Mouse (Mus musculus) adrenal gland, adult 8-10 months (tissue): Measurements from ENCODE around the gene Btbd16. TPM values are rescaled to one million over a fixed set of nuclear protein-coding genes. Genes with fewer than 3 reads are reported as not detected.
A peak's percentile ranks its signal among the peaks of the same experiment; 100 is the strongest.

Experiments
- DNase-seq: peaks from one replicate; pipeline ENCODE4 v3.0.0; 2022
- total RNA-seq, 4 experiments: library from RNA; stranded (reverse); gene quantifications; 2 replicates each; pipeline ENCODE4 v1.2.4; 2022

Btbd16 gene
- total RNA-seq, 4 experiments from 2014 or later, result 0.30 to 0.55 TPM; not detected in 2

DNA sequence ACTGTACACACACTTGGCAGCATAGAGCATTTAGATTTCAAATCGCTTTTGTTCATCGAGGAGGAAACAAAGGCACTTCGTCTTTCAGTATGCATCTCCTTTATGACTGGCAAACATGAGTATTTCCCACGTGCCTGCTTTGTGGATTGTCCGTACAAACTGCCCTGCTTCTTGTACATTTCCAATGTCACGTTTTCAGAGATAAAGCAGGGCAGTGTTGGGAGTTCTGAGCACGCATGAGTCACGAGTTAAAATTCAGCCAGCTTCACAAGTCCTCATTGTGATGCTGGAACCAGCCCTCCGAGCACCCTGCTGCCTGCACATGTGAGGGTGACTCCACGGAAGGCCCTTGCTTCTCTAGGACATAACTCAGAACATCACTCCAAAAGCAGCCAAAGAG lies 45.8 kb downstream of the Btbd16 start:
- DNase-seq, result no peak

DNA sequence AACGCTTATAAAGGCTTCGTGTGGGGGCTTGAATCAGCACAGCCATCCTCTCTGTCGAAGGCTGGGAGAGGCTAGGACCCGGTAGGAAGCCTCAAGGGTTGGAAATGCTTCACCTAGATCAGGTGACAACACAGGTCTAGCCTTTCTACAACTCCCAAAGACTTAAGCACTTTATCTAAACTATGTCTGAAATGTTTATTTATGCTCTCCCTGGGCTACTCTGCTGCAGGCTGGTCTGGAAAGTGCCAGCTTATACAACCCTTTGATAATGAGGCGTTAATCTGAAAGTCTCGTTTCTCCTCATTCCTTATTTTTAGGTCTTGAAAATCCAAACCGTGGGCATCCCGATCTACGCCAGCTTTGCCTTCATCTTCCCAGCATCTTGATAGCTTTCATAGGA lies 50.1 kb downstream of the Btbd16 start:
- DNase-seq, result no peak

DNA sequence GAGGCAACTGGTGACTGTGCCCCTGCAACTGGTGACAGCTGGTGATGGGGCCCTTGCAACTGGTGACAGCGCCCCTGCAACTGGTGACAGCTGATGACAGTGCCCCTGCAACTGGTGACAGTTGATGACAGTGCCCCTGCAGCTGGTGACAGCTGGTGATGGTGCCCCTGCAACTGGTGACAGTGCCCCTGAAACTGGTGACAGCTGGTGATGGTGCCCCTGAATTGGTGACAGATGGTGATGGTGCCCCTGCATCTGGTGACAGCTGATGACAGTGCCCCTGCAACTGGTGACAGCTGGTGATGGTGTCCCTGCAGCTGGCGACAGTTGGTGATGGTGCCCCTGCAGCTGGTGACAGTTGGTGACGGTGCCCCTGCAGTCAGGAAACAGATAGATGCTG lies 52.5 kb downstream of the Btbd16 start:
- DNase-seq, result no peak

DNA sequence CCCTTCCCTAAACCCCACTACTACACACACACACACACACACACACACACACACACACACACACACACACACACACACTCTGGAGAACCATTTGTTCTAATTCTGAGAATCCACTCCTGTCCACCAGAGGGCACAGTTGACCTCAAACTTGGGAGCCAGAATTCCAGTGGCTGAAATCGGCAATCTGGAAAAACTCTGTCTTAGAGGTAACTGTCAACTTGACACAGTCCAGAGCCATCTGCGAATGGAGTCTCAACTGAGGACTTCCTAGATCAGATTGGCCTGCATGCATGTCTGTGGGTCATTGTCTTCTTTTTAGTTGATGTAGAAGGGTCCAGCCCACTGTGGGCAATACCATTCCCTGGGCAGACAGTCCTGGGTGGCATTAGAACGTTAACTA lies 53.6 kb downstream of the Btbd16 start:
- DNase-seq, result no peak

GRCm38 (mm10) chr7:130827844-130828403 lies 54.1 kb downstream of the Btbd16 start:
- no peak for DNase-seq

- DNase-seq, result no peak
Observed at GRCm38 (mm10) chr7:130828475-130828874, 54.6 kb downstream of the Btbd16 start.

DNA sequence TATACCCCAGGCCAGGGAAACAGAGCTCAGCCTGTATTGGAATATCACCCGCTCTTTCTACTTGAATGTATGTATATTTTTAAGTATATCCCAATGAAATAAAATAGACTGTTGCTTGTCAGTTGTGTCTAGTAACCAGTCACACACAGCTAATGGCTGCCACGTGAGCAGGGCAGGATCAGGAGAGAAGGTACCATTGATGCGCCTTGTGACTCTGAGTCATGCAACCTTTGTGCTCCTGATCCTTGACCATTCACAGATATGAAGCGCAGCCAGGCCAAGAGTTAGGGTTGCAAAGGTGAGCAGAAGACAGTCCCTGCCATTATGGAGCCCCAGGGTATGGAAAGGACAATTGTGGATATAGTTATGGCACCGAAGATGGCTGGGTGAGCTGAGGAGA lies 57.7 kb downstream of the Btbd16 start:
- no peak for DNase-seq

DNA sequence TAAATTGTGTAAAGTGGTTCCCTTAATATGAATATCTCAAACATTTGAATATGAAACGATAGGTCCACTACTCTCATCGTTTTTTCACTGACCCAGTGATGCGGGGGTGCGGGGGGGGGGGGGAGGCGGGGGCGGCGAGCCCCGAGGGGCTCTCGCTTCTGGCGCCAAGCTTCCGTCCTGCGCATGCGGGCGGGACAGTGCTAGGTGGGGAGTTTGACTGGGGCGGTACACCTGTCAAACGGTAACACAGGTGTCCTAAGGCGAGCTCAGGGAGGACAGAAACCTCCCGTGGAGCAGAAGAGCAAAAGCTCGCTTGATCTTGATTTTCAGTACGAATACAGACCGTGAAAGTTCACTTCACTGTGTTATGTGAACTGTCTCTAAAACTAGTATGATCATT lies 60.4 kb downstream of the Btbd16 start:
- no peak for DNase-seq

DNA sequence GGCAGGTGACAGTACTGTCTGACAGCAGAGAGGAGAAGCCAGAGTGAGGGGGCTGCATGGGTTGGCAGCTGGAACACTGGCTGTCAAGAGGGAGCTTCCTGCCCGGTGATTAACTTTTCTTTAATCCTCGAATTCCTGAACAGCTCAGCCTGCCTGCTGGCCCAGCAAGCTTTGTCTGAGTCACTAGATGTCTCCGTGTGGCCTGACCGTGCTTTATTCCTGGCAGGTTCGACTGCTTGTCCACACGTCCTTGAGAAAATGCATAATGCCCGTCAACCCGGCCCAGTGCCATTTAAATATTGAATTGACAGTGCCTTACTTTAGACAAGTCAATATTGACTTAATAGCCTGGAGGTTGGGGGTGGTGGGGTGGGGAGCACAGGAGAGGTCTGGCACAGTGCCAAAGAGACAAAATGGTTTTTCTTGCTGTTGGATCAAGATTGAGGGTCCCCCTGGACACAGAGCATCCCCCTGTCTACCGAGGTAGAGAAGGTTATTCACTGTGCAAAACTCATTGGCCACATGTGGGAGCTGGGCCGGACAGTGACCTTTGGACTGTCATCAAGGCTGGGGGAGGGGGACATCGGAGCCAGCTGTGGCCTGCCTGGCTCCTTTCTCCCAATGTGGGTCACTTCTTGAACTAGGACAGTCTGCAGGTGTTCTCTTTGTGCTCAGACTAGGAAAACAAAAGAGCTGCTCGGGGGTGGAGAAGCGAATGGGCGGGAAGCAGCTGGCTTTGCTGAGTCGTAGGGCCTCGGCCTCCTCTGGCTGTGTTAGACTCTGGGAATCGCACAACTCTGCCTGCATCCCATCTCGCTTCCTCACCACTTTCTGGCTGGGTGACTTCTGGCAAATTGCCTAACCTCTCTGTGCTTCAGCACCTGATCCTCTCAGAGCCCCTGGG lies 61.3 kb downstream of the Btbd16 start:
- DNase-seq, result peak; percentile 67

GRCm38 (mm10) chr7:130836066-130836465 lies 62.2 kb downstream of the Btbd16 start:
- no peak for DNase-seq

- no peak for DNase-seq
Observed at GRCm38 (mm10) chr7:130837941-130838657, 64.2 kb downstream of the Btbd16 start.

DNA sequence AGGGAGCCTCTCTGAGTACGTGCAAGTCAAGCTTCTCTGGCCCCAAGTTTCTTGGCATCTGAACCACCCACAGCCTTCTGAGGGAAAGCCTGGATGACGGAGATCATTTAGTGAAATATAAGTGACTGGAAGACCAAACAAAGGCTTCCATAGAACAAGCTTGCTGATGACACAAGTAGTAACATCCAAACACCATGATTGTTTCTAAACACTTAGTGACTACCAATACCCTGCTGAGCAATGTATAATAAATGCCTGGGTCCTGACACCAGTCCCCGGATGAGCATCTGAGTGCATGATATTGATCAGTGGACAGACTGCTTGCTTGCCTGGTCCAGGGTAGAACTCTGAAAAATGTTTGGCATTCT lies 64.8 kb downstream of the Btbd16 start:
- no peak for DNase-seq

- no peak for DNase-seq
Observed at GRCm38 (mm10) chr7:130839380-130840100, 65.7 kb downstream of the Btbd16 start.

- no peak for DNase-seq
Observed at GRCm38 (mm10) chr7:130847164-130847718, 73.4 kb downstream of the Btbd16 start.

DNA sequence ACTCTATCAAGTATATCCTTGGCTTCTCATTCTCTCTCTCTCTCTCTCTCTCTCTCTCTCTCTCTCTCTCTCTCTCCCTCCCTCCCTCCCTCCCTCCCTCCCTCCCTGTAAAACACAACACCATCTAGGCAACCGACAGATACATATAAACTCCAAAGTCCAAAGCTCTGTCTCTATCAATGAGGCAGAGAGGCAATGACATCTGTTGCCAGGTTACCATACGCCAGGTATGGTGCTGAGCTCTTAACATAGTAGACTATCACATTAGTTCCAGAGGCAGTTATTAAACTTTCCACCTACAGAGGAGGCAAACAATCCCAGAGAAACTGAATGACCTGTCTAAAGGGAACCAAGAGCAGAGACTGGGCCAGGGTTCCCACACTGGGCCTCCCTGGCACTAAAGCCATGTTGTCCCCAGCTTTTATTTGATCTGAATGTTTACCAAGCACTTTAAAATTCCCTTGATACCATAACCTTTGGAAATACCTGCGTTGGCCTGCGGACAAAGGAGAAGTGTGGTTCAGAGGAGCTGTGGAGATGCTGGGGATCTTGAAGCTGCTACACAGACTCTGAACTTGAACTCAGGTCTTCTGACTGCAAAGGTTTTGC lies 80.9 kb downstream of the Btbd16 start:
- DNase-seq, result no peak

GRCm38 (mm10) chr7:130855681-130856080 lies 81.8 kb downstream of the Btbd16 start:
- DNase-seq, result no peak

- DNase-seq, result no peak
Observed at GRCm38 (mm10) chr7:130857973-130858372, 84.1 kb downstream of the Btbd16 start.

DNA sequence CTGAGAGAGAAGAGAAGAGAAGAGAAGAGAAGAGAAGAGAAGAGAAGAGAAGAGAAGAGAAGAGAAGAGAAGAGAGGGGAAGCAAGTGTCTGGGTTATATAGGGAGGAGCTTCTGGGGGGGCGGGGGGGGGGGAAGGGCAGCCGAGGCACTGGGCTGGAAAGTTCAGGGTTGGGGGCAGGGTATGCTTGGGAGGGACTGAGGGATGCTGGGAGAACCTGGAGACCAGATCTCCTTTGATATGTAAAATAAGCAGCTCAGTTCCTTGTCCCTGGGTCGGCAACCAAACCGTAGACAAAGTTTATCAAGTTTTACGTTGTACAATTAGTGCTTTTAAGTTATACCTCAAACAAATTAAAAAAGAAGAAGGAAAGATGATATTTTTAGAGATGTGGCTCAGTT lies 86.1 kb downstream of the Btbd16 start:
- no peak for DNase-seq

DNA sequence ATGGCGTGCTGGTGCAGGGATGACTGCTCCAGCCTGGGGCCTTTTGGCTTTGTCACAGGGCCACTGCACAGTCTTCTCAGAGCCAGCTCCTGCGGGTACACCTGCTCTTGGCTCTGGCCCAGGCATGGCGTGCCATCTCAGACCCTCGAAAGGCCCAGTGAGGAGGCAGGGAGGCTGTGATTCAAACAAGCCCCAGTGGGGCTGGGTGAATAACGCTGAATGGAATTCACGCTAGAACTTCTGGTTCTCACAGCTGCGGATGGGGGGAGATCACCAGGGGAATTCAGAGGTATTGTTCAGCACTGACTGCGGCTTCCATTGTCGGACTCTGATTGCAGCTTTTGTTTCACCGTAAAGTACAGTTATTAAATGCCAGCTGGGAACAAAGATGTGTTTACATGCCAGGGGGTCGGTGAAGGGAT lies 86.9 kb downstream of the Btbd16 start:
- DNase-seq, result no peak

DNA sequence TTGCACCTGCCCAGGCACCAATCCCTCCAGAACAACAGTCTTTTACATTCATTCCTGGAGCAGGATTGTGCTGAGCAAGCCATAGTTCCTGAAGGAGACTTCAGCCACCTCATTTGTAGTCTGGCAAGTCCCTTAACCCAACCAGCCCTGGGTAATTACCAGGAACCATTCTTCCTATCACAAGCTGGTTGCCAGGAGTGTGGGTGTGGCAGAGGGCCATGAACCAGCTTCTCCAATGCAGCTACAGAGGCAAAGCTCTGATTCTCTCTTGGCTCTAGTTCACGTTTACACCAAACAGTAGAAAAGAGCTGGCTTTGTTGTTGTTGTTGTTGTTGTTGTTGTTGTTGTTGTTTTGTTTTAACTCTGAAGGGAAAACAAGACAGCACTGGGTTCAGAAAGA lies 88.6 kb downstream of the Btbd16 start:
- no peak for DNase-seq

DNA sequence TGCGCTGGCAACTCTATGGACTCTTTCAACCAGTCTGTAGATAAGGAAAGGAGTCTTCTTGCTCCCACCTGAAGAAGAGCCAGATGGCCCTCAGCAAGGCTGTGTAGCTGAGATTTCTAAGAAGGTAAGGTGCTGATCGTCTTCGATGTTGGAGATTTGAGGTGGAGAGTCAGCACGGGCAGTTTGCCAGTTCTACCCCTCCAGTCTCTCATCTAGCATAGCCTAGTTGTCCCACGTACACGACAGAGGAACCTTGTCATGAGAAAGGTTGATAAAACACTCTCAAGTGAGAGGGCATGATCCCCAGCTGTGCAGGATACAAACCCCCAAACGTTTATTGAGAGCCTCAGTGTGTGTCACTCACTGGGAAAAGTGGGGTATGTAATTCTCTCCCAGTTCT lies 90.8 kb downstream of the Btbd16 start:
- no peak for DNase-seq
